Mouse (Mus musculus) liver (tissue): ENCODE data around the gene Nr1i3.

Source experiments
- DNase-seq: peaks from one replicate; pipeline ENCODE4 v3.0.0-alpha.2; 2020; ENCODE audit warnings: mixed read lengths

Gene Nr1i3

DNA sequence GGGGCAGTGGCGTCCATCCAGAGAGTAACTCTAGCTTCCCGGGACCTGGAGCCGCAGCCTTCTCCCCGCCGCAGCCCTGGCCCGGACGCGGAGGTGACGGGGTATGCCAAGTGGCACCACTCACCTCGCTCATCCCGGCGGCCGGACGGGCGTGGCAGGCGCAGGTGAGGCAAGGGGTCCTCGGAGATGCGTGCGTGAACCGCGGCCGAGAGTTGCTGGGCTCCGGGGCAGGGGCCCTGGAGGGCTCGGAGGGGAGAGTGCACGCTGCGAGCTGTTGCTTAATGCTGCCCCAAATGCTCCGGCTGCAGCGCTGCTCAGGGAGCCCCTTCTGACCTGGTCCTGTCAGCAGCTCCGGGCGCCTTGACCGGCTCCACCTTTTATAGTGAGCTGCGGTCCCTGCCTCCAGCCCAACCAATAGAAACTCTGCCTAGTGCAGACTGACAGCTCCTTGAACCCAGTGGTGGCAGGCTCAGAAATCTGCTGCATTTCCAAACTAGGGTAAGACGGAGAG, 17.8 kb upstream of the Nr1i3 start, which contains the start of gene Pcp4l1:
TSS of gene Pcp4l1 (minus strand) at position 382 of the 511 bp plus-strand sequence.
- DNase-seq = peak; percentile 57

DNA sequence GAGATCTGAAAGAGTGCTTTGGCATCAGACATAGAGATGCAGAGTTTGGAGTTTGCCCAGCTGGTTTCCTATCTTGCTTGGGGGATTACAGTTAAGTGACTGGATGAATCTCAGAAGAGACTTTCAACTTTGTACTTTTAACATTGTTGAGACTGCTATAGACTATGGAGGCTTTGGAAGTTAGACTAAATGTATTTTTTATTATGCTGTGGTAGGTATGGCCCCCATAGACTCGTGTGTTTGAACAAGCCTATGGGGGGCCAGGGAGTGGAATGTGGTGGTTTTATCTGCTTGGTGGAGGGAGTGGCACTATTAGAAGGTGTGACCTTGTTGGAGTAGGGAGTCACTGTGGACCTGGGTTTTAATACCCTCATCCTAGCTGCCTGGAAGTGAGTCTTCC, 14.2 kb upstream of the Nr1i3 start:
- DNase-seq = no peak

DNA sequence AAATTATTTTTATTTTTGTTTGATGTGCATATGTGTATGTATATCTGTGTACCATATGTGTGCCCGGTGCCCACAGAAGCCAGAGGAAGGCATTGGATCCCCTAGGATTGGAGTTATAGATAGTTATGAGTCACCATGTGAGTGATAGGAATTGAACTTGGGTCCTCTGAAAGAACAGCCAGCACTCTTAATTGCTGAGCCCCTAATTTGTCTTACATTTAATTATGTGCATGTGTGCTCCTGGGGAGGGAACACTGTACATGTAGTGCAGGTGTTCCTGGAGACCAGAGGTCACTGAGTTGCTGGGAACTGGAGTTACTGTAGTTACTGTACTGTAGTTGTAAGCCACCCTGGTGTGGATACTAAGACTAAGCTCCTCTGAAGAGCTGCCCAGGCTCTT, 13.0 kb upstream of the Nr1i3 start:
- DNase-seq = no peak

- no peak for DNase-seq
Measured at GRCm38 (mm10) chr1:171203471-171204248, 10.1 kb upstream of the Nr1i3 start.

DNA sequence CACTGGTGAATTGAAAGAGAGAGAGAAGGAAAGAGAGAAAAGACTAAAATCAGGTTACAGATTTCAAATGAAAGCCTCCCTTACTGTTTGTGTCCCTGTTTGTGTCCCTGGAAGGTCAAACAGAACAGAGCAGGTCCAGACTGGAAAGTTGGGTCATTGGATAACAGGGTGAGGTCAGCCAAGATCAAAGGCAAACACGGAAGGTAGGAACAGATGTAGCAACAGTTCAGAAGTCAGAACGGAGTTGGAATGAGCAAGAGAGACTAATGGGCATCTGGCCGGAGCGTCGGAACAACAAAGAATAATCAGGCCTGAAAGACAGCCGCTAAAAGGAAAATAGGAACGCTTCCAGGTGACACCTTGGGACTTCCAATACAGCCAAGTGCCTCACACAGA, 9.5 kb upstream of the Nr1i3 start:
- DNase-seq = no peak

DNA sequence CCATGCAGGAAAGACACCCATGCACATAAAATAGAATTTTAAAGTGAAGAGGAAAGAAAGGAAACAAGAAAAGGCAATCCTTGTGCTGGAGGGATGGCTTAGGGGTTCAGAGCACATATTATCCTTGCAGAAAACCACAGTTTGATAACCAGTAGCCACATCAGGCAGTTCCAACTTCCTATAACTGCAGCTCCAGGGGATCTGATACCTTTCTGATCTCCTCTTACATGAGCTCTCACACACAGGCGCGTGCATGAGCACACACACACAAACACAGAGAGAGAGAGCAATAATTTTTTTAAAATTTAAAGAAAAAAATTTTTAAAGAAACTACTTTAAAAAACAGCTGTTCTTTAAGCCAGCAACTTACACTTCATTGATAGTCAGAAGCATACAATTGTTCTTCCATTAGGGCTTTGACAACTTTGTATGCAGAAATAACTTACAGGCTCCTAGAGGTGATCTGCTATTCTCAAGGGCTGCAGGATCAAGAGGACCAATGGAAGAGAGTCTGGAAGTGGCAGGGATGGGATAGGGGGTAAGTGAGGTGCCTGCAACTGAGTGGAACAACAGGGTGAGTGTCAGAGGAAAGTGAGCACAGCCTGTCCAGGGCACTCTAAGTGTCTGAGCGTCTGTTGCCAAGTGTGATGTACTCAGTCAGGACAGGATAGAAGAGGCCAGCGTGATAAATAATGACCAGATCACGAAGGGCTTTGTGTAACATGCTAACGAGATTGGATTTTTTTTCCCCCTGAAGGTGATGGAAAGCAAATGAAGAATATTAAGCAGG, 7.9 kb upstream of the Nr1i3 start:
- no peak for DNase-seq

GRCm38 (mm10) chr1:171209409-171209808, 4.4 kb upstream of the Nr1i3 start:
- DNase-seq = no peak

DNA sequence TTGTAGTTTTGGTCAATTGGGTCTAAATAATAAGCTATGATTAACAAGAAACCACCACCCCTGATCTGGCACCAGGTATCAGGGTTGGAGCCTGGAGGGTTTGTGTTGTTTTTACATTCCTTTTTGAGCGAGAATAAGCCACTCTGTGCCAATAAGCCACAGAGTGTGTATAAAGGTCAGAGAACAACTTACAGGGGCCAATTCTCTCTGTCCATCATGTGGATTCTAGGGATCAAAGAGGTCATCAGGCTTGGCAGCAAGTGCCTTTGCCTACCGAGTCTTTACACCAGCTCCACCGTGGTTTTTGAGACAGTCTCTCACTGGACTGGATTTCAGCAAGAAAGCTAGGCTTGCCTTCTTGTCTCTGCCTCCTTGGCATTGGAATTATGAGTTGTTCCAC, 916 bp upstream of the Nr1i3 start:
- no peak for DNase-seq

DNA sequence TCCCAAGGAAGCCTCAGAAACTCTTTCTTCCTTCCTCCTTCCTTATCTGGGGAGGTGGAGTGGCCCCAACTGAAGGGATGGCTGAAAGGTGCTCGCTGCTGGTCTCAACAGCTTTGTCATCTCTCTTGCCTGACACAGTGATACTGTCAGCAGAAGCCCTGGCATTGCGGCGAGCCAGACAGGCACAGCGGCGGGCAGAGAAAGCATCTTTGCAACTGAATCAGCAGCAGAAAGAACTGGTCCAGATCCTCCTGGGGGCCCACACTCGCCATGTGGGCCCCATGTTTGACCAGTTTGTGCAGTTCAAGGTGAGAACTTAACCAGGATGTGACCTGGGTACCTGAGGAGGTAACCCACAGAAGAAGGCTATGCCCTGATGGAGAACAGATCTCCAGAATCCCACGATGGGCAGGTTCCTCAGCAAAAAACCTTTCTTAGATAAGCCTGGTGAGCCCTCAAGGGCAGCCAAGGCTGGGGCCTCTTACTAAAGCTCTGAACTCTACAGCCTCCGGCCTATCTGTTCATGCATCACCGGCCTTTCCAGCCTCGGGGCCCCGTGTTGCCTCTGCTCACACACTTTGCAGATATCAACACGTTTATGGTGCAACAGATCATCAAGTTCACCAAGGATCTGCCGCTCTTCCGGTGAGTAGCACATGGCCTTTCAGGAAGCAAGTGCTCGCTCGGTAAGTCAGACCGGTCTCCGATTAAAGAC, 2.6 kb downstream of the Nr1i3 start:
- DNase-seq = no peak

DNA sequence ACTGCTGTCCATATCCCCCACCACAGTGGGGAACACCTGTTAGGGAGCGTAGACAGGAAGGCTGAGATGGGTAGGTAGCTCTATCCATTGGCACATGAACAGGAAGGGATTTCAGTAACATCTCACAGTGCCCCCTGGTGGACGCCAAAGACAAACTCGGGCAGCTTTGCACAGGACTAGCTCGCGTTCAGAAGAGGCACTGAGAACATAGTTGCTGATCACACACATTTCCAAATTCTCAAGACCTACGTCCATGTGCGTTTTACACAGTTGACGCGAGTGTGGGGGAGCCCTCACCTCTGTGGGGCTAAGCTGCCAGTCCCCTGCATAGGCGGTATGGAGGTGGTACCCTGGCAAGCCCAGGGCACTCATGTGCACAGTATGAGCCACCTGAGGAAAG, 7.1 kb downstream of the Nr1i3 start:
- DNase-seq = peak; percentile 86

DNA sequence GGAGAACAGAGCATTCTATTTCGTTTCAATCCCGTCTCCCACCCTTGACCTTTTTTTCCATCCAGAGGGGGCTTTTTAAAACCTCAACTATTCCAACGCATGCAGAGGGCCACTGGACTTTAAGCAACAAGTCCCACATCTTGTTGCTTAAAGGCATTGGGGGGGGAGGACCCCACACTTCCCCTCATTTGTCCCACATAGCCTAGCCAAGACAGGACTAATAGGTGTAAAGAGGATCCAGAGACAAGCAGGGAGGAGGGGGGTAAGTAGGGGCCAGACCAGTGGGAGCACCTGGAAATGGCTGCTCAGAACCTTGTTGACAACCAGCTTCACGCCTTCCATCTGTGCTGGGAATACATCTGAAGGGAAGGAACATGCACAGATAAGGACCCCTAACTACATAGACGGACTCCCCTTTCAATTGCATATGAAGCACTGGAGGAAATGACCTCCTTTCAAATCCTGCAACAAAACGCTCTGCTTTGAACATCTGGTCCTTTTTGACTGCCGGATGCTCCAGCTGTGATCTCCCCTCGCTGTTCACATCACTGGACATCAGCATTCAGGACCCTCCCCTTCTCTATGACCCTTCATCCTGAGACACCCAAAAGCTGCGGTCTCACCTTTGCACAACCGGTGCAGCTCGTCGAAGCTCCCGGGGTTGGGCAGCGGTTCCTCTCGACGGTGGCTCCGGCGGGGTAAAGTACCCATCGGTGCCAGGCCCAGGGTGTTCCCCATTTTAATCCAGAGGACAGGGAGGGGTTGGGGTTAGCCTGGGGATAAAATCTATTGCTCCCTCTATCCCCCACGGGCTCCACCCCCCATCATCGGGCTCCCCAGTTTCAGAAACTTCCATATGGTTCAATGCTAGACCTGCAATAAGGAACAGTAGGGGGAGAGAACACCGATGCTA, 7.8 kb downstream of the Nr1i3 start:
- DNase-seq = no peak

DNA sequence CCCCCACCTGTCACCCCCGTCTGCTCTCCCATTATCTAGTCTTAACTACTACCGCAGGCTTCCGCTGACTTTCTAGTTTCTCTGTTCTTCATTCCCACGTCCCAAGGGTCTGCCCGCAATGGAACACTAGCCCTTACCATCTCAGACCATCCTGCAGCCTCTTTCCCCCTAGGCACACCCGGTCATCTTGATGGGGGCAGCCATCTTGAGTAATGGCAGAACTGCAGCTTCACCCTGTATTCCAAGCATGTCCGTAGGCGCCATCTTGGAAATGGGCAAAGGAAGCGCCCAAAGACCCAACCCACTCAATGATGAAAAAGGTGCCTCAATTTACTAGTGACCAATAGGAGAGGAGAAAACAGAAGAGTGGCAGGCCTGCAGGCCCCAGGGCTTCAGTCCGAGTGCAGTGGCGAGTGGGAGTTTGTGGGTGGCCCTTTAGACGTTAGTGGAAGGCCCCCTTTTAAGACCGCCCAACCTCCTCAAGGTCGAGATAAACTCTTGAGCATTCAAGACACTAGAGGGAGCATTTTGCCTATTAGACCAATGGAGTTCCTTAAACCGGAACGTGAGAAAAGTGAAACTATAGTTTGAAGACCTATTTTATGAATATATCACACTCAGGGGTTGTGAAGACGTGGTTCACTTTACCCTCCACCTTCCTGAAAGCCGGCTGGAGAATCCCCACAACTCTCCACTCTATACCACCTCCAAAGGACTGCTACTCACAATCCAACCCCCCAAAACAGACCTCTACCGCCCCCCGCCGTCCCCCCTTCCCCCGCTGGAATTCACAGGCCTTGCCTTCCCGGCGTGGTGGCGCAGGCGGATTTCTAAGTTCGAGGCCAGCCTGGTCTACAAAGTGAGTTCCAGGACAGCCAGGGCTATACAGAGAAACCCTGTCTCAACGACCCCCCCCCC, 8.7 kb downstream of the Nr1i3 start, which contains the start of gene Tomm40l:
TSS of gene Tomm40l (minus strand) at position 277 of the 918 bp plus-strand sequence.
- DNase-seq = peak; percentile 93

- no peak for DNase-seq
Measured at GRCm38 (mm10) chr1:171223168-171223567, 9.4 kb downstream of the Nr1i3 start.

DNA sequence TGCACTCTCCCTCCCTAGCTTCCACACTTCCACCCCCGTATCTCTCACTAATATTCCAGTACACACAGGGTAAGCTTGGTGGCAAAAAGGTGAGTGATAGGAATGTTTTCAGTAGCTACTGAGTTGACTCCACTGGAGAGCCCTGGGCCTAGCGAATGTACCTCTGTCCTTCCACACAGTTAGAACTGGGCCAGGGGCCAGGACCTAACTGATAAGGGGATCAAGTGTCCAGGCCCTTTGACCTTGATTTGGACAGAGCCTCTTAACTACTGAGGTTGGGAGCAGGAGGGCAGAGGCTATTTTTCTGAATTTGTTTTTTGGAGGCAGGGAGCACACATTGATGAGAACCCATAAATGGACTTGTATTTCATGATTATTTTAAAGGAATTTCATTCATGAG, 10.0 kb downstream of the Nr1i3 start:
- peak; percentile 60 for DNase-seq

DNA sequence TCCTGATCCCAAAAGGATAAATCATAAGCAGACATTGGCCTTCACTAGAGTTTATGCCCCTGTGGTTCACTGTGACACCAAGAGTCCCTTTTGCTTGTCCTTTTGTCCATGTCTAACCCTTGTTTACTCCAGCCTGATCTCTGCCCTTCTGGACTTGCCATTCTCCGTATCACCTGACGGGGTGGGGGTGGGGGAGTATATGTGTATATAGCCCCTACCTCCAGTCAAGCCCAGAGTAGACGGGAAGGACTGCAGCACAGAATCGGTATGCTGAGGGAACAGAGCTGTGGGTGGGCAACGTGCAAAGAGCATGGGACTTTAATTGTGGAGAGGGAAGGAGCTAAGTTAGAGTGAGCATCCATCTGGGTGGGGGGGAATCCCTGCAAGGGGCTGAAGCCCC, 11.1 kb downstream of the Nr1i3 start, which contains the start of gene Apoa2:
TSS of gene Apoa2 (plus strand) at position 198 of the 400 bp plus-strand sequence.
- DNase-seq = peak; percentile 62

- no peak for DNase-seq
Measured at GRCm38 (mm10) chr1:171226780-171227179, 13.0 kb downstream of the Nr1i3 start.

GRCm38 (mm10) chr1:171227879-171228278, 14.1 kb downstream of the Nr1i3 start:
- DNase-seq = no peak

DNA sequence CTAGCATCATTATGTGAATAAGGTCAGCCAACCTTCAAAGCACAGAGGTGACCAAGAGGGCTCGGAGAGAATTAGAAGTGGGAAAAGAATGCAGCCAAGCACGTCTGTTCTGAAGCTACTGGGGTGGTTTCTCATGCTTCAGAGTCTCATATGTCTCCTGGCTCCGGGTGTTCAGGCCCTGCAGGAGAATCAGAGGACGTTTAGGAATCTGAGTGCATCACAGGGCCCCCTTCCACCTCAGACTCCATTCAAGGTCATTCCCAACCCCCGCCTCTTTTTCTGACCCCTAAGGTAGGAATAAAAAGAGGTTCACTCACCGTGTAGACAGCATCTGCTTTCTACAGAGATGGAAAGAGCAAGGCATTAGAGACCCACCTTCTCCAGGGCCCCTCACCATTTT, 16.0 kb downstream of the Nr1i3 start:
- no peak for DNase-seq

GRCm38 (mm10) chr1:171230215-171230614, 16.4 kb downstream of the Nr1i3 start:
- no peak for DNase-seq

DNA sequence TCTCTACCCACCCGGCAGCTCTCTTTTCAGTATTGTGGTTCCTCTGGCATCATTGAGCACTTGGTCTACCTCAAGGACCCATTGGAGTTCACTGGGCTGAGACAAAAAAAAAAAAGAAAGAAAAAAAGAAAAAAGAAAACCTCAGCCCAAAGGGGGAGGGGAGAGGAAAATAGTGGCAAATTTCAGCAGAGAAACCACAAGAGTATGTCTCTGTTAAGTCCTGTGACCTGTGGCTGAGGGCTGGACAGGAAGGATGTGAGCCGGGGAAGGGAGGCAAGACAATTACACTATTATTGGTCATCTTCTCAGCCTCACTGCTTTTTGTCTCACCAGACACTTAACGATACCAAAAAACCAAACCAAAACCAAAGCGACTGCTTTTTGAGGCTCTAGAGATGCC, 18.1 kb downstream of the Nr1i3 start:
- DNase-seq = no peak

DNA sequence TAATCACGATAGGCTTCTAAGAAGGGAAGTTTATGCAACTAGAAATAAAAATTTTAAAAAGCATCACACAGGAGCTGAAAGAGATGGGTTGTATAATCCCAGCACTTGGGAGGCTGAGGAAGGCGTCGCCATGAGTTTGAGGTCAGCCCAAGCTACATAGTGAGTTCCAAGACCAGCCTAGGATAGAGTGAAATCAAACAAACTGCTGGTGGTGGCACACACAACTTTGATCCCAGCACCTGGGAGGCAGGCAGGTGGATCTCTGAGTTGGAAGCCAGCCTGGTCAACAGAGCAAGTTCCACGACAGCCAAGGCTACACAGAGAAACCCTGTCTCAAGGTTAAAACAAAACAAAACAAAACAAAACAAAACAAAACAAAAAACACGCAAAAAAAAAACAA, 18.6 kb downstream of the Nr1i3 start:
- no peak for DNase-seq
